Mouse (Mus musculus) testis, postnatal 10 days (tissue): Measurements from ENCODE around the gene Sytl3.

ENCODE experiments used
- DNase-seq: peaks from one replicate; pipeline ENCODE4 v3.0.0; 2021; ENCODE audit warnings: low spot score

Gene Sytl3

DNA sequence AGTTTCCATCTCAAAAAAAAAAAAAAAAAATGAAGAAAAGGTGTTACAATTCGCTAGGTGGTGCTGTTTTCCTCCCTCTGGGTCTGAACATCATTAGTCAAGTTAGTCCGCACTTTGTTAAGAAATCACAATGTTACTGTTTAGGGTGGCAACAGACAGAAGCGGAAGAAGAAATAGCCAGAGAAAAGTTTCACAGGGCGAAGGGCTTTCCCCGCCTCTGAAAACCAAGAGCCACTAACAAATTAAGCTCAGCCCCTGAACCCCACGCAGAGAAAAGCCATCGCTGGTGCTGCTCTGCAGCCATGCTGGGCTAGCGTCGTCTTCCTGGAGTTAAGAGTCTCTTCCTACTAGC is 119.4 kb downstream of the Sytl3 start:
- DNase-seq: peak; percentile 57

DNA sequence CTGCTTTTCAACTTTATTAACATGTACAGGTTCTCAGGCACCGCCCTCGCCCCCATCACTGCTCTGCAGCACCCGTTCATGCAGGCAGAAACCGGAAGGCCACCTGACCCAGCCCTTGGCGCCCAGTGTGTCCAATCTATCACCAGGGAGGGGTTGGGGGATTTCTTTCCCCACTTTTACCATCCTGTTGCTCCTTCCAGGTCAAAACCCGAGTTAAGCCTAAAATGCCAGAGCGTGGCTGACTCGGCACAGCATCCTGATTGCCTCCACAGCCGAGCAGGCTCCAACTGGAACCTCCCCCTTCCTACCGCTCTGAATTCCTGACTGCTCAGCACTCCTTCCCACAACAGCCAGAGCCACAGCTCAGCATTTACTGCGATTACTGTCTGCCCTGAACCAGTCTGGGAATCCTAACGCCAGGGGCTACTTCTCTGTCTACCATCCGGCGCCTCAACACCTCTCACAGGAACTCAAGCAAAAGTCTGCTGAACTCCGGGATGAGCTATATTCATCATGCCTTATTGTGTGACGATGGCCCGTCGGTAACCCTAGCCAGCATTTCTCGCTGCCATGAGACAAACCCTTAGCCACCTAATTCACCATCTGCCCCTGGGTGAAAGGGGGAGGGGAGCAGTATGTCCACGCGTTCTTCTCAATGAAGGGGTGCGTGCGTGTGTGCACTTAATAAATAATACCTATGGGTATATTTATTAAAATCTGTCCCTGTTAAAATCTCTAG is 120.0 kb downstream of the Sytl3 start:
- peak; percentile 71 for DNase-seq

DNA sequence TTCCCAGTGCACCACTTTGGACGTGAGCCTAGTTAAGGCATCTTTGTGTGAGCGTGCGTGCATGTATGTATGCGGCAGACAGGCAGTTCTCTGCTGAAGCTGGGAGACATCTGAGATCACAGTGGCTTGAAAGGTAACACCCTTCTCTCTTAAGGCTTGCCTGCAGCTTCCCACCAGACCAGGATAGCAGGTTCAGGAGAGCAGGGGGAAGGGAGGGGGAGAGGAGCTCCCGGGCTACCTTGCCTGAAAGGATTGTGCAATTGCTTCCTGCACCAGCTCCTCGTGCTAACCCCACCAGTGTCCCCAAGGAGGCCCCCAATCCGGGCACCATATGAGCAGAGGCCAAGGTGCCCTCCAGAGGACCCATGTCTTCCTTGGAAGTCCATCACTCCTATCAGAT is 120.7 kb downstream of the Sytl3 start:
- DNase-seq: no peak

GRCm38 (mm10) chr17:6780521-6781115 is 121.7 kb downstream of the Sytl3 start:
- DNase-seq: no peak

GRCm38 (mm10) chr17:6781273-6781672 is 122.4 kb downstream of the Sytl3 start:
- no peak for DNase-seq

DNA sequence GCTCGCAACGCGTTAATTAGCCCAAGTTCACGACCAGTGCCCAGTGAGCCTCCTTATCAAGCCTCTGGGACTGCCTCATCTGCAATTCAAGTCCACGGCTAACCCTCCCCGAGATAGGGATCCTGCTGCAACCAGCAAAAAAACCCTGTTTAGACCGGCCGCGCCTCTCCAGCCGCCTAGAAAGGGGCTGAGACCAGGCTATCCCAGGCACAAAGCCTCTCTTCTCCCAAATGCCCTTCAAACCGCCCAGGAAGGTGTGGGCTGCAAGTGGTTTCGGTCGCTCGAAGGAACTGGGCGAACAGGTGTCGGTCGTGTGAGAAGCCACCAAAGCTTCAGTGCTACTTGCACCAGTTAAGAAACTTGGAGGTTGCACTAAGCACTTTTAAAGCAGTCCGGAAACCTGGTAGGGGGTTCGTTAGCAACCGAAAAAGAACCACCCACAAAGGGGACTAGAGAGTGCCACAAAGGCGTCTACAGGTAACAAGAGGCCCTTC is 123.2 kb downstream of the Sytl3 start:
- peak; percentile 58 for DNase-seq

- DNase-seq: peak; percentile 91
Measured at GRCm38 (mm10) chr17:6782611-6783005, 123.7 kb downstream of the Sytl3 start, which contains the start of gene Ezr. Gene Ezr (minus strand): TSS chr17:6782784.

DNA sequence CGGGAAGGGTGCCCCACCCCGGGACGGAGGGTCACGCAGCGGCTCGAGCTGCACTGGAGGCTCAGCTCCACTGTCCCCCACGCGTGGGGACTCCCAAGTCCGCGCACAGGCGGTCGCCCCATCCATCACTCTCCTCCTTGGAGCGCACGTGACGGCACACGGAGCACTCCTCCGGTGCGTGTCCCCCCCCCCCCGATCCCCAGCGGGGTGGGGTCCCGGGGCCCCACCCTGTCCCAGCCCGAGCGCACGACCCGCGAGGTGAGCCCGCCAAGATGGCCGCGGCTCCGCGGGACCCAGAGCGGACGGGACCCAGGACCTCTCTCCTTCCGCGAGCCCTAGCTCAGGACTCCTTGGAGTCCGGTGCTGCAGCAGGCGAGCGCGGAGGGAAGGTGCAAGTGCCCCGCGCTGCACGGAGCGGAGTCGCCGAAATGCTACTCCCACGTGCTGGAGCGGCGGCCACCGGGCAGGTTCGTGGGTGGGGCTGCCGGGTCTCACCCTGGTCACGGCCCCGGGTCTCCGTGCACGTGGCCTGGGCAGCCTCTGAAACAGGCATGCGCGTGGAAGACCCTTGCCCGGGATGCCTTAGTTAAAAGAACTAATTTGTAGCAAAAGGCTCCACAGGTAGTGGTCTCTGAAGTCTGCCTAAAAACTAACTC is 124.2 kb downstream of the Sytl3 start:
- DNase-seq: peak; percentile 77

GRCm38 (mm10) chr17:6783756-6784357 is 125.0 kb downstream of the Sytl3 start:
- DNase-seq: no peak

DNA sequence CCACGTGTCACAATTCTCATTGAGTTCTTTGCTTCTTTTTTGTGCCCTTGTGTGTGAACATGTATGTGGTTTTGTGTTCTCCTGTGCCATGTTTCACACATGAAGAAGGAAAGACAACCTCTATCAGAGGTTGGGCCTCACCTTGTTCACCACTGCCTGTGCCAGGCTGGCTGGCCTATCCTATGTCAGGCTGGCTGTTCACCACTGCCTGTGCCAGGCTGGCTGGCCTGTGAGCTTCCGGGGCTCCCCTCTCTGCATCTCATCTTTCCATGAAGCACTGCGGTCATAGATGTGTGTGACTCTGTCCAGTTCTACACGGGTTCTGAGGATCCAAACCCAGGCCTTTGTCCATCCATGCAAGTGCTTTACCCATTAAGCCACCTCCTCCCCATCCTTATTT is 128.3 kb downstream of the Sytl3 start:
- DNase-seq: no peak
